Mouse (Mus musculus) ES-E14 (cell line): Measurements from ENCODE around the gene Cfap299.

ENCODE experiments used
- CHD2 ChIP-seq: IDR thresholded peaks from 2 replicates; pipeline ENCODE4 v1.6.1; 2014; ENCODE audit warnings: mild to moderate bottlenecking, low read depth, low read length, inconsistent platforms
- HCFC1 ChIP-seq: IDR thresholded peaks from 2 replicates; pipeline ENCODE4 v1.6.1; 2012; ENCODE audit warnings: low read length, inconsistent platforms, borderline replicate concordance; ENCODE audit not compliant: insufficient read depth
- MAFK ChIP-seq: IDR thresholded peaks from 2 replicates; pipeline ENCODE4 v1.6.1; 2014; ENCODE audit warnings: mild to moderate bottlenecking, low read depth, low read length, inconsistent platforms; ENCODE audit not compliant: insufficient read depth
- ZC3H11A ChIP-seq: IDR thresholded peaks from 2 replicates; pipeline ENCODE4 v1.6.1; 2012; ENCODE audit warnings: low read depth, mild to moderate bottlenecking, inconsistent platforms, low read length, borderline replicate concordance

- TF ChIP-seq MAFK = no peak
- no peak for TF ChIP-seq HCFC1
- no peak for TF ChIP-seq CHD2
- no peak for TF ChIP-seq ZC3H11A
These were observed 433.0 kb downstream of the Cfap299 start for GRCm38 (mm10) chr5:98761858-98762652.
